Mouse (Mus musculus) liver (tissue): Measurements from ENCODE around the gene Vmn1r215.
"Not testable (repeated sequence)": the region's sequence is repeated elsewhere in the genome, so short reads cannot be mapped to it uniquely, and the experiment has no call there.

Source experiments
- DNase-seq: peaks from one replicate; pipeline ENCODE4 v3.0.0-alpha.2; 2020; ENCODE audit warnings: mixed read lengths

Gene Vmn1r215

DNA sequence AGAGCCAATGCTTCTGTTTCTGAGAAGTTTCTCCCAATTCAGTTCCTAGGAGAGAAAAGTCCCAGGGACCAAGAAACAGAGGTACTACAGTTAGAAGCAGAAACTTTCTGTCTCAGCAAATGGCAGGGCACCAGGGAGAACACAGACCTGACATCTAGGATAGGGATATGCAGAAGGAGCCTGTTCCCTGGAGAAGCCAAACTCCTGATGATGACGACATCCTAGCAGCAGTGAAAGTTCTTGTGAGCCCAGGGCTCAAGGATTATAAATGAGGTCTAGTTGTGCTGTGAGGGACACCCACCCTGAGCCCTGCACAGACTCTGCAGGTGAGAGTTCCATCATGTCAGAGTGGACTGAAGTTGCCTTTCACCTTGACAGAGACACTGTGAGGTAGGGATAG is at the start of gene Vmn1r215:
TSS of gene Vmn1r215 (plus strand) at position 301 of the 400 bp plus-strand sequence.
- DNase-seq: no peak

DNA sequence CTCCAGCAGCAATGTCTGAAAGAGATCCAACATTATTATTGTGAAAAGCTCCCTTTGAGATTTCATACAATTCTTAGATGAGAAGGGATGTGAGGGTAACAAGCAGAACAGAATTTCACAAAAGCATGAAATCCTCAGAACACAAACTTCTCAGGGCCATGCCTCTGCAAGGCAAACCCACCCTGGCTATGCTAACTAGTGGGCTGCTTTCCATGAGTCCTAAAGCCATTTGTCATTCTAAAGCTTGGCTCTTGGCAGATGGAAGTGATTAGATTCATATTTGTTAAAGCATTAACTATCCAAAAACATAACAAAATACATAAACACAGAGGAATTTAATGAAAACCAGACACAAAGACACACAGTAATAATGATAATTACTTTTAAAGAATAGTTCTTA is 49.7 kb upstream of the Vmn1r215 start:
- DNase-seq: no peak

DNA sequence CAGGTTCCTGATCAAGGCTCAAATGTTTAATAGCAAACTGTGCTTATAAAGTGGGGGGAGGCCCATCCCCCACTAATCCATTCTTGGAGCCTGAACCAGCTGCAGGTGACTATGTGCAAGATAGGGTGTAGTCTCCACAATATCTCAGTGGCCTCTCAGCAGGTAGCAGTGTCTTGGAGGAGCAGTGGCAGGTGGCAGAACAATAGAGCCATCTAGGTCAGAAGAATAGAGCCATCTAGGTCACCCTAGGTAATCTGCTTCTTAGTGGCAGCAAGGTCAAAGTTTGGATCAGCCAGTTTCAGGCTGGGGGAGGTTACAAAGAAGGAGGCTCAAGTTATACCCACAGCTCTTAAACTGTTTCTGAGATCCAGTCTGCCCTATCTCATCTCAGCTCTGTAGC is 43.0 kb upstream of the Vmn1r215 start:
- DNase-seq: no peak

DNA sequence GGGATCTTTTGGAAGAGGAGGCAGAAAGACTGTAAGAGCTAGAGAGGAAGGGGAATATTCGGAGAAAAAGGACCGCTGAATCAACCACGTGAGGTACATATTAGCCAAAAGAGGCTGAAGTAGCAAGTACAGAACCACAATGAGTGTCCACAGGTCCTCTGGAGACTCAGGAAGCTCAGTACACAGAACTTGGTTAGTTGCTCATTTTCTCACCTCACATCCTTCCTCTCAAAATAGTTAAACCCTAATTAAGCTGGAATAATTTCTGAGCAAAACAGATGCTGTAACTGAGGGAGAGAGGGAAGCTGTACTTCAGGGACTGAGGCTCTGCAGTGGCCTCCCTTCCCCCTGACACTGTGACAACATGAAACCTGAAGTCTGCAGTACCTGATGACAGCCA is 37.7 kb upstream of the Vmn1r215 start, which contains the start of gene Vmn1r214:
TSS of gene Vmn1r214 (plus strand) at position 301 of the 400 bp plus-strand sequence.
- no peak for DNase-seq

DNA sequence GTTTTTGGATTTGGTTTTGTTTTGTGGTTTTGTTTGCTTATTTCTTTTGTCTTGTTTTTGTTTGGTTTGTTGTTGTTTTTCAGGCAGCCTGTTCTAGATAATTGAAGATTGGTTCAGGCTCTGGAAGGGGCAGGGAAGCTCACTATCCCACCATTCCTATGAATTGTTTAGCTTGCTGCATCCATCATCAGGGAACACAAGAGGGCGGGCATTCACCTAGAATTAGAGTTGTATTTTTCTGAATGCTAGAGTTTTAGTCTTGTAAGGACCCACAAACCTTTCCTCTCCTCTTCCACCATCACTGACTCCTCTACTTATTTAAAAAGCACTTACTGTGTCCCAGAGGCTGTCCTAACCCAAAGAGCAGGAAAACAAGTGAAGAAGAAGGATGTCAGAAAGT is 10.0 kb upstream of the Vmn1r215 start:
- DNase-seq: no peak

DNA sequence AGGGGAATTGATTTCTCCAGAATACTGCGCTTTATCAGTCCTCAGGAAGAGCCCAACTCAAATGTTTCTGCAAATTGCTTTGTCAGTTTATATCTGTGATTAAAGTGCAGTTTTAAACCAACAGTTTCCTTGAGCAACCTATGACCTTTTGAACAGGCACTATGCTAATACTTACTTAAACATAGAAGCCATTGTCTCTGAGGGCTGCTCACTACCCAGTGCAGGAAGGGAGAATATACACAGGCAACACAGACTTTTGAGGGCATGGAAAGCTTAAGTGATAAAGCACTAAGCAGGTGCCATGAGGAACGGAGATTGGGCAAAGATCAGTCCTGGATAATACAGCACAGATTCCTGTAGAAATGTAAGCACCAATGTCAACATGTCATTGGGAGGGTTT is 1.5 kb downstream of the Vmn1r215 start:
- DNase-seq: no peak

DNA sequence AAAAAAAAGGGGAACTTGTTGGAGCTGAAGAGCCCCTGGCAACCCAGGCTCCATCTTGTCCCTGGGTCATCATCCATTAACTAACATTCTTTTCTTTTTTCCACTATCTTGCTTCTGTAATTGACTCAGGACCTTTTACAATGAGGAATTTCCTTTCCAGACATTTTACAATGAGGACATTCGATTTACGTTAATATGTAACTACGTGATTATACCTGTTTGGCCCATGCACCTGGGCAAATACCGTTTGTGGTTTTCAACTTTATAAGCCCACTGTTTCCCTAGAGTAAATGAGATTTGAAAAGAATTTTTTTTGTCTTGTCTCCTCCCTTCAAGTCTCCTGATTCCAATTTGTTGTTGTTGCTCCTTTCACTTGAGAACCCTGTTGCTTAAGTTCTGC is 26.6 kb downstream of the Vmn1r215 start:
- no peak for DNase-seq

DNA sequence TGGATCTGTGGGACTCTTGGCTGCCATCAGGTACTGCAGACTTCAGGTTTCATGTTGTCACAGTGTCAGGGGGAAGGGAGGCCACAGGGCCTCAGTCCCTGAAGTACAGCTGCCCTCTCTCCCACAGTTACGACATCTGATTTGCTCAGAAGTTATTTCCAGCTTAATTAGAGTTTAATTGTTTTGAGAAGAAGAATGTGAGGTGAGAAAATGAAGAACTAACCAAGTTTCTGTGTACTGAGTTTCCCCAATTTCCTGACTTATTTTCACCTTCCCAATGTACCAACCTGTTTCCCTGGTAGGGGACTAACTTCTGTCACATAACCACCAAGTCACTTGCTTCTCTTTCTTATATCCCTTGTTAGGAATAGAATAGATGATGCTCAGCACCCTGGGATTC is 50.3 kb downstream of the Vmn1r215 start, which contains the start of gene Vmn1r217:
TSS of gene Vmn1r217 (minus strand) at position 101 of the 400 bp plus-strand sequence.
- DNase-seq: not testable (repeated sequence)

DNA sequence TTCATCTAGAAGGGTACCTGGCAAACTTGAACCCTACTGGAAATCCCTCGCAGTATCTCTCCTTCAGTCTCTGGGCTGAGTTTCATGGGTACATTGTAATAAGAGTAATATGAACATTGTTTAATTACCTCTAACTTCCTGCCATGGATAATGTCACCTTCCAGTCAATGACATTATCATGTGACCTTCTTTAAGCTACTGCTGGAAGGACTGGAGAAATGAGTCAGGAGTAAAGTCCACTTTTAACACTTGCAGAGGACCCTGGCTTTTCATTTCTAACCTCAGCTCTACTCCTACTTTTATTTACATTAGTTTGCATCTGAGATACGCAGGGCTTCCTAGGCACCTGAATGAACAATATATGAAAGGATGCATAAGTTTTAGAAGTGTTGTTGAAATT is 52.8 kb downstream of the Vmn1r215 start:
- no peak for DNase-seq
